Mouse (Mus musculus) neural tube, embryonic 15.5 days (tissue): Measurements from ENCODE around the gene Scnn1g. TPM values are rescaled to one million over a fixed set of nuclear protein-coding genes. Genes with fewer than 3 reads are reported as not detected.

Experiments used
- ATAC-seq: fragments of 200-750 bp; cut with Nextera tagmentation; 2 replicates; pipeline ENCODE4 v1.8.0; 2017; ENCODE audit warnings: mild to moderate bottlenecking, moderate TSS enrichment, moderate library complexity; ENCODE audit not compliant: low FRiP score
- H3K27ac ChIP-seq: fragments of 300-500 bp; sonication (generic); replicated peaks from 2 replicates; pipeline ENCODE4 v1.5.1; 2015; ENCODE audit warnings: mild to moderate bottlenecking, inconsistent platforms
- H3K27me3 ChIP-seq: fragments of 300-500 bp; sonication (generic); replicated peaks from 2 replicates; pipeline ENCODE4 v1.6.1; 2015; ENCODE audit warnings: inconsistent platforms
- H3K36me3 ChIP-seq: fragments of 300-500 bp; sonication (generic); 2 replicates; pipeline ENCODE4 v1.6.1; 2015; ENCODE audit warnings: inconsistent platforms
- H3K4me1 ChIP-seq: fragments of 300-500 bp; sonication (generic); 2 replicates; pipeline ENCODE4 v1.6.1; 2015; ENCODE audit warnings: inconsistent platforms
- H3K4me2 ChIP-seq: fragments of 300-500 bp; sonication (generic); 2 replicates; pipeline ENCODE4 v1.6.1; 2015; ENCODE audit warnings: inconsistent platforms, mild to moderate bottlenecking, moderate library complexity
- H3K4me3 ChIP-seq: fragments of 300-500 bp; sonication (generic); replicated peaks from 2 replicates; pipeline ENCODE4 v1.5.1; 2015; ENCODE audit warnings: mild to moderate bottlenecking, inconsistent platforms
- H3K9ac ChIP-seq: fragments of 300-500 bp; sonication (generic); replicated peaks from 2 replicates; pipeline ENCODE4 v1.6.1; 2015; ENCODE audit warnings: mild to moderate bottlenecking, inconsistent platforms
- H3K9me3 ChIP-seq: fragments of 300-500 bp; sonication (generic); replicated peaks from 2 replicates; pipeline ENCODE4 v1.6.1; 2016; ENCODE audit warnings: inconsistent platforms
- WGBS: fragments of 180-500 bp; shearing (Covaris S2); methylation state at CpG from one replicate; pipeline ENCODE4 v1.1.7; 2015; ENCODE audit warnings: mixed read lengths; 5-methylcytosine and 5-hydroxymethylcytosine counted together
- polyA plus RNA-seq: library from polyadenylated mRNA; unstranded; fragments of >200 nt; fragmentation: Nextera tagmentation; extraction: Ambion mirVana; gene quantifications from 2 replicates; pipeline ENCODE4 v1.2.1, GENCODE M21; 2015

Gene Scnn1g
- polyA plus RNA-seq, 1 experiment from 2014 or later, result not detected

DNA sequence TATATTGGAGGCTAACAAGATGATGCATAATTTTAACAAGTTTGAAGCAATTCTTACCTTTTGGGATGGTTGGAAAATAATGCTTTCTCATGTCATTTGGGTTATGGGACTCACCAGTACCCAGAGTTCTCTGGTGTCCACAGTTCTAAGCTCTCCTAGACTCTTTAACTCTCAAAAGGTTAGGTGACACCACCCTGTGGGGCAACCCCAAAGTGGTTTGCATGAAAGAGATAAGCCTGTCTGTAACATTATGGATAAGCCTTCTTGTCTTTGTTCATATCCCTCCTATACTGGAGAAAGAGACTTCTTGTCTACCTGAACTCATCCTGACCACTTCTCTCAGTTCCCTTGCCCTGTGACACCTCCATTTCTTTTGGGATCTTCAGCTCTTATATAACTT is 45.1 kb downstream of the Scnn1g start:
- no peak overlapping the region for H3K4me3 ChIP-seq

GRCm38 (mm10) chr7:121782188-121782909 is 48.1 kb downstream of the Scnn1g start:
- Histone ChIP-seq H3K27me3 (no peaks in the 10 kb centered on the region), H3K4me3 (no peak overlapping the region), H3K4me2 (no peak overlapping the region), H3K36me3 (no peaks in the 10 kb centered on the region), H3K4me1 (no peaks in the 10 kb centered on the region), H3K27ac (no peak overlapping the region), H3K9me3 (no peaks in the 10 kb centered on the region), H3K9ac (no peak overlapping the region)
- ATAC-seq, result no peak
- 73% methylated on average over 3 of the region's 3 CpGs for WGBS

More for the DNA sequence above, 45.1 kb downstream of the Scnn1g start:
- H3K27ac ChIP-seq, result no peak overlapping the region
- H3K4me2 ChIP-seq, result no peak overlapping the region
- H3K9me3 ChIP-seq, result no peaks in the 10 kb centered on the region
- H3K9ac ChIP-seq, result no peak overlapping the region
- ATAC-seq, result no peak
- no peaks in the 10 kb centered on the region for H3K4me1 ChIP-seq
- H3K27me3 ChIP-seq, result no peaks in the 10 kb centered on the region
- H3K36me3 ChIP-seq, result no peaks in the 10 kb centered on the region

- H3K27ac ChIP-seq, result no peak overlapping the region
- H3K4me2 ChIP-seq, result no peak overlapping the region
- no peaks in the 10 kb centered on the region for H3K9me3 ChIP-seq
- H3K4me1 ChIP-seq, result no peaks in the 10 kb centered on the region
- no peak overlapping the region for H3K4me3 ChIP-seq
- no peaks in the 10 kb centered on the region for H3K27me3 ChIP-seq
- H3K9ac ChIP-seq, result no peak overlapping the region
- 79% methylated on average over 8 of the region's 8 CpGs for WGBS
- no peak for ATAC-seq
- no peaks in the 10 kb centered on the region for H3K36me3 ChIP-seq
Observed at GRCm38 (mm10) chr7:121785651-121786228, 51.5 kb downstream of the Scnn1g start.

GRCm38 (mm10) chr7:121797781-121798180 is 63.5 kb downstream of the Scnn1g start:
- no peak overlapping the region for H3K4me3 ChIP-seq
- H3K9me3 ChIP-seq, result no peaks in the 10 kb centered on the region
- ATAC-seq, result no peak
- no peaks in the 10 kb centered on the region for H3K36me3 ChIP-seq
- no peaks in the 10 kb centered on the region for H3K4me1 ChIP-seq
- WGBS, result 83% methylated on average over 9 of the region's 9 CpGs
- H3K27me3 ChIP-seq, result no peaks in the 10 kb centered on the region
- H3K27ac ChIP-seq, result no peak overlapping the region
- H3K9ac ChIP-seq, result no peak overlapping the region
- no peak overlapping the region for H3K4me2 ChIP-seq

DNA sequence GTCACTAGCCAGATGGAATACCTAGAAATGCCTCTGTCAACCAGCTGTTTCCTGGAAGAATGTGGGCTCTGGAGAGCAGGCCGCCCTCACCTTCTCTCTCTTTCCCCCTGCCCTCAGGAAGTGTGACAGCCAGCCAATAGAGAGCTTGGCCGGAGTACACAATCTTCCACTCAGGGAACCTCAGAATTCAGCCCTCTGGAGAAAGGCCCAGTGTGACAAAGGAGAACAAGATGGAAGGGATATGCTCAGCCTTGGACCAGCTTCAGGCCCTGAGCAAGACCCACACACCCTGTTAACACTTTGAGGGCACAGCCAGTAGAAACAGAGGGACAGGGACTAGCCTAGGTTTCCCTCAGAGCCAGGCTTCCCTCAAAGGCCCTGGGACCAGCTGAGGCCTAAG is 68.2 kb downstream of the Scnn1g start:
- WGBS, result 85% methylated on average over 2 of the region's 2 CpGs
- Histone ChIP-seq H3K9ac (no peak overlapping the region), H3K4me1 (no peaks in the 10 kb centered on the region), H3K27me3 (no peaks in the 10 kb centered on the region), H3K4me2 (no peak overlapping the region), H3K27ac (no peak overlapping the region), H3K36me3 (no peaks in the 10 kb centered on the region), H3K9me3 (no peaks in the 10 kb centered on the region), H3K4me3 (no peak overlapping the region)
- no peak for ATAC-seq

- Histone ChIP-seq H3K4me2 (no peak overlapping the region), H3K27me3 (no peaks in the 10 kb centered on the region), H3K4me1 (no peaks in the 10 kb centered on the region), H3K9ac (no peak overlapping the region), H3K4me3 (no peak overlapping the region), H3K27ac (no peak overlapping the region), H3K9me3 (no peaks in the 10 kb centered on the region), H3K36me3 (no peaks in the 10 kb centered on the region)
- no peak for ATAC-seq
- WGBS, result 96% methylated on average over 4 of the region's 4 CpGs
Observed at GRCm38 (mm10) chr7:121803011-121803410, 68.7 kb downstream of the Scnn1g start.

DNA sequence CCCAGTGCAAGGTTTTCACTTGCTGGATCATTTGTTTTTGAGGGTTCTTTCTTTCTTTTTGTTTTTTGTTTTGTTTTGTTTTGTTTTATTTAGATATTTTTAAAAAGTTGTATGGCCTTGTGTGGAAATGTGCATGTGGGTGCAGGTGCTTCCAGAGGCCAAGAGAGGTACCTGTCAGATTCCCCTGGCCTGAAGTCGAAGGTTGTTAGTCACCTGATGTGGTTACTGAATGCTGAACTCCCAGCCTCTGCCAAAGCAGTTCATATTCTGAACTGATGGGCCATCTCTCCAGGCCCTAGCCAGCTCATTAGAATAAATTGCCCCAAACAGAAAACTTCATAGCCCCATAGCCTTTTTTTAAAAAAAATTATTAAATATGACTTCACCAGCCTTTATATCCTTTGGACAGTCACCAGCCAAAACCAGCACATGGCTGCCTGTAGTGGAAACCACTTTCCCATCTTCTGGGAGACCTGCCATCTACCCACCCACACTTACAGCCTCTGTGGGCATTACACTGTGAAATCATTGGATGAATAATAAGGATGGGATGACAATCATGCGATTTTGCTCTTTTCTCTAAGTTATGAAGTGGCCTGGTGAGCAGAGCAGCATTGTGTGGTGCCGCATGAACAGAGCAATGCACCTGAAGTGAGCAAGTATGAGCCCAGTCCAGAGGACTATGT is 71.7 kb downstream of the Scnn1g start:
- Histone ChIP-seq H3K27me3 (no peaks in the 10 kb centered on the region), H3K36me3 (no peaks in the 10 kb centered on the region), H3K4me1 (no peaks in the 10 kb centered on the region), H3K4me3 (no peak overlapping the region), H3K4me2 (no peak overlapping the region), H3K27ac (no peak overlapping the region), H3K9ac (no peak overlapping the region), H3K9me3 (no peaks in the 10 kb centered on the region)
- 87% methylated on average over 3 of the region's 3 CpGs for WGBS
- no peak for ATAC-seq

GRCm38 (mm10) chr7:121807726-121808580 is 73.7 kb downstream of the Scnn1g start:
- no peaks in the 10 kb centered on the region for H3K27me3 ChIP-seq
- H3K4me2 ChIP-seq, result no peak overlapping the region
- H3K4me1 ChIP-seq, result no peaks in the 10 kb centered on the region
- H3K36me3 ChIP-seq, result no peaks in the 10 kb centered on the region
- no peaks in the 10 kb centered on the region for H3K9me3 ChIP-seq
- no peak for ATAC-seq
- no peak overlapping the region for H3K9ac ChIP-seq
- H3K27ac ChIP-seq, result no peak overlapping the region
- 86% methylated on average over 15 of the region's 15 CpGs for WGBS
- H3K4me3 ChIP-seq, result no peak overlapping the region

Other genes starting within 250 kb of the Scnn1g start
- gene Usp31, start 27.2 kb upstream of the Scnn1g start, polyA plus RNA-seq, result 2.7 and 2.9 TPM in 2 replicates
- 0.26 and 0.69 TPM in 2 replicates for gene Scnn1b, start 130.6 kb downstream of the Scnn1g start, polyA plus RNA-seq
- 27.6 and 27.8 TPM in 2 replicates for gene Cog7, start 247.2 kb downstream of the Scnn1g start, polyA plus RNA-seq